Mouse (Mus musculus) induced T-regulatory cell, adult 2 months (primary cell): ENCODE measurements around the gene Ticam1.
A peak's percentile ranks its signal among the peaks of the same experiment; 100 is the strongest.
"Not testable (repeated sequence)": the region's sequence is repeated elsewhere in the genome, so short reads cannot be mapped to it uniquely, and the experiment has no call there.

Experiments used
- DNase-seq: peaks from one replicate; pipeline ENCODE4 v3.0.0-alpha.2; 2012; ENCODE audit warnings: low read depth

Gene Ticam1

DNA sequence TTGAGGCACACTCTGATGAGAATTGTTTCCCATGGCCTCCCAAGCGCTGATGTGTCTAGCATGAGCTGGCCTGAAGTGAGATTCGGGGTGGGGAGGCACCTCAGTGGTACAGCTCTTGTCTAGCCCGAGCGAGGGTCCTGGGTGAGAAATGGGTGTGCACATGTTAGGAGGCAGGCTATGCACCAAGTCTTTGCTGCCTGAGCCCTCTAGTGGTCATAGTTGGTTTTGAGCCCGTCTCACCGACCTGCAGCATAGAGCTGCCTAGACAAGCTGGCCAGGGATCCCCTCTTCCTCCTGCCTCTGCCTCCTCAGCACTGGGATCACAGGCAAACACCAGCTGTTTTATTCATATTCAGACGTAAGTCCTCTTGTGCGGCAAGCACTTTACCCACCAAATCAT, 12.6 kb downstream of the Ticam1 start:
- peak; percentile 89 for DNase-seq

DNA sequence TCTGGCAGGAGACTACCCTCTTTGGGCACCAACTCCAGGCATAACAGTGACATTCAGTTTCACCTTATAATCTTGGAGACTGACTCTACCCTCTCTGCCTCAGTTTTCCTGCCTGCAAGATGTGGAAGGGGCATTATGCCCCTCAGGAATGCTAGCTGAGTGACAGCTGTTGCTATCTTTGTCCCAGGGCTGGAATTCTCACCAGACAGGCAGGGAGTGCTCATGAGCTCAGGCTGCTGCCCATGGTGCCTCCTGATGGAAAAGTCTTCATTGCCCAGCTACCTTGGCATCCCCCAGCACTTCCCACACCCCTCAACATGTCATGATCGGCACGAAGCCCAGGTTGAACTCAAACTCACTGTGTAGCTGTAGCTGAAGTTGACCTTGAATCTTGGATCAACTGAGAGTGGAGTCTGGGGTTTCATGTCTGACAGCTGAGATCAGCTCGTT, 13.9 kb downstream of the Ticam1 start:
- no peak for DNase-seq

DNA sequence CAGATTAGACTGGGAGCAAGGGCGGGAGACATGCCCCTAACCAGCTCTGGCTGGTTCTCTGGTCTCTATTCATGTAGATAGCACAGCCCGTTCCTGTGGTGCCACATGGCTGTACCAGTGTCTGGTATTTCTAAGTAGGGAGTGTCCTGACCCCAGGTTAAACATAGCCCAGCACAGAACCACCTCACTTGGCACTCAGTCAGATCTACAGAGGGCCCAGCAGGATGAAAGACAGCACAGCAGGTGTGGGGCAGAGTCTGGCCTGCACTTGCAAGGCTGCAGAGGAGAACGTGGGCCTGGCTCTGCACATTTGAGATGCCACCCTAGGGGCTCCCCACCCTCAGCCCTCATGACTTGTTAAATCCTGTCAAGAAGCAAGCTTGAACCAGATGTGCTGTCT, 15.4 kb downstream of the Ticam1 start:
- no peak for DNase-seq

DNA sequence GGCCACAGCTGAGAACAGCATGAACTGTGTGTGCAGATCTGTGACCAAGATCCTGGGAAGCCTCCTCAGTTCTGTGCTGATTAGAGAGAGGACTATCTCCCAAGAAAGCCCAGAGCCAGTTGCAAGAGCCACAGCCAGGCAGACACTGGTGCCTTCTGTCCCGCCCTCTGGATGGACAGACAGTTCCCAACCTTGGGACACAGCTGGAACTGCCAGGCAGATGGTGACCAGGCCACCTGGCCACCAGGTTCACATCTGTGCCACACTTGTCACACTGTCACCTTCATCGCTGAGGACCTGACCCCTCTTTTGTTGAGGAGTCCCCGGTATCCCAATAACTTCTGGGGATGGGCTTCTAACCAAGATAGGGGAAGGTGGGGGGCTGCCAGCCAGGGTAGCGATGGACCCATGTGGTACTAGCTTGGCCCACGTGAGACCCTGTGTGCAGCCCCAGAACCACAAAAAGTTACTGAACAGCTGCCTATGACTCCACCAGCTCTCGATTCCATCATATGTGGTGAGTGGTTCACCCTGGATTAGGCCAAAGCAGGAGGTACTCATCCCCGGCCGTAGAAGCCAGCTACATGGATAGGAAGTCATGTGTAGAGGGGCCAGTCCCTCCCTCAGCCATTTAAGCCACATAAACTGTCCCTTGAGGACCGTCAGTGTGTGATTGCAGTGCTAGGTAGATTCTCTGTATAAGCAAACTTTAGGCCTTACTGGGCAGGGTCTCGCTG, 17.1 kb downstream of the Ticam1 start:
- no peak for DNase-seq

DNA sequence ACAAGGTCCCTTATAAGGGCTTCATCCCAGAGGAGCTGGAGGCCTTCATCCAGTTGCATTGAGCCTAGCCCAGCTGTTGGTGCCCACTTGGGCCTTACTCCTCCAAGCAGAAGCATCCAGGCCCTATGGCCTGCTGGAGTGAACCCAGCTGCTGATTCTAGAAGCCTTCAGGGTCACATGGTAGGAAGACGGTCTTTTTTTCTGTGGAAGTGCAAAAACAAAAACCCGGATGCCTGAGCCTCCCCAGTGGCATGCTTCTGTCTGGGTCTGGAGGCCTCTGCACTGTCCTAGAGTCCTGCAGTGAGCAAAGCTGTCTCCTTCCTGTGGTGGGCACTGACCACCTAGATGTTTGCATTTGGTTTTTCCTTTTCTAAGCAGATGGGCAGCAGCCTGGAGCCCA, 17.8 kb downstream of the Ticam1 start:
- not testable (repeated sequence) for DNase-seq

DNA sequence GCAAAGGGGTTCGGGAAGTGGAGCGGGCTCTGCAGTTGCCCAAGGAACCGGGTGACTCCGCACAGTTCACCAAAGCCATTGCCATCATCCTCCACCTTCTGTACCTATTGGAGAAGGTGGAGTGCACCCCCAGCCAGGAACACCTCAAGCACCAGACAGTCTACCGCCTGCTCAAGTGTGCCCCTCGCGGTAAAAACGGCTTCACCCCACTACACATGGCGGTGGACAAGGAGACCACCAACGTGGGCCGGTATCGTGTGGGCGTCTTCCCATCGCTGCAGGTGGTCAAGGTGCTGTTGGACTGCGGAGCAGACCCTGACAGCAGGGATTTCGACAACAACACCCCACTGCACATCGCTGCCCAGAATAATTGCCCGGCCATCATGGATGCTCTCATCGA, 18.3 kb downstream of the Ticam1 start:
- DNase-seq = not testable (repeated sequence)

DNA sequence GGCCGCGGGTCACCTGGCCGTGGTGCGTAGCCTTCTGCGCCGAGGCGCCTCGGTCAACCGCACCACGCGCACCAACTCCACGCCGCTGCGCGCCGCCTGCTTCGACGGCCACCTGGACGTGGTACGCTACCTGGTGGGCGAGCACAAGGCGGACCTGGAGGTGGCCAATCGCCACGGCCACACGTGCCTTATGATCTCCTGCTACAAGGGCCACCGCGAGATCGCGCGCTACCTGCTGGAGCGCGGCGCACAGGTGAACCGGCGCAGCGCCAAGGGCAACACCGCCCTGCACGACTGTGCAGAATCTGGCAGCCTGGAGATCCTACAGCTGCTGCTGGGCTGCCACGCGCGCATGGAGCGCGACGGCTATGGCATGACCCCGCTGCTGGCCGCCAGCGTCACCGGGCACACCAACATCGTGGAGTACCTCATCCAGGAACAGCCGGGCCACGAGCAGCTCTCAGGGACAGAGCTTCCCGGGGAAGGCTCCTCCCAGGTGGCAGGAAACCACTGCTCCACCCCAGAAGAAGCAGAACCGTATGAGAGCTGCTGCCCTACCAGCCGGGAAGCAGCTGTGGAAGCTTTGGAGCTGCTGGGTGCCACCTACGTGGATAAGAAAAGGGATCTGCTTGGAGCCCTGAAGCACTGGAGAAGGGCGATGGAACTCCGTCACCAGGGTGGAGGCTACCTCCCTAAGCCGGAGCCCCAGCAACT, 19.2 kb downstream of the Ticam1 start:
- peak; percentile 42 for DNase-seq

DNA sequence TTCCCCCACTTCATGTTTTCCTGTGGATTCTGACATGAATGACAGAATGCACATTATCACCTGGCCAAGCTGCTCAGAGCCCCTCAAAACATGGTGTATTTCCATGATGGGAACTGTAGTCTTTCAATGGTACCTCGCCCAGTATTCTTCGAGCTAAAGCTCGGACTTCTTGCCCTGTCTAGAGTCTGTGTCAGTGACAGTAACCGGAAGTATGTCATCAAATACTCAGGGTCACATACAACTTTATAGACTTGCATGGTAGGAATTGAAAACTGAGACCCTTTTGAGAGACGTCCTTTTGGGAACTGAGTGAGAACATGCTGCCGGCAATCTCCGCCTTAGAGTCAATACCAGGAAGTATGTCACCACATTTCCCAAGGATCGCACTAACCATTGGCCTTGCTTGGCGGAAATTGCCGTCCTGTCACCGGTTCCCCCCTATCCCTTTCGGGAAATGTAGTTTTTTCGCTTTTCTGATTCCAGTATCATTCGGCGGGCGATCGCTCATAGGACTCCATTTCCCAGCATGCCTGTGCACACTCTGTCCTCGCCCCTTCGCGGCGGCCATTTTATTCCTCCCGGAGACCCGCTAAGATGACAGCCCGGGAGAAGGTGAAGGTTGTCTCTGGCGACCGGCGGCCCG, 20.2 kb downstream of the Ticam1 start, which contains the start of gene Fem1a:
TSS of gene Fem1a (plus strand) at position 572 of the 643 bp plus-strand sequence.
- peak; percentile 98 for DNase-seq

DNA sequence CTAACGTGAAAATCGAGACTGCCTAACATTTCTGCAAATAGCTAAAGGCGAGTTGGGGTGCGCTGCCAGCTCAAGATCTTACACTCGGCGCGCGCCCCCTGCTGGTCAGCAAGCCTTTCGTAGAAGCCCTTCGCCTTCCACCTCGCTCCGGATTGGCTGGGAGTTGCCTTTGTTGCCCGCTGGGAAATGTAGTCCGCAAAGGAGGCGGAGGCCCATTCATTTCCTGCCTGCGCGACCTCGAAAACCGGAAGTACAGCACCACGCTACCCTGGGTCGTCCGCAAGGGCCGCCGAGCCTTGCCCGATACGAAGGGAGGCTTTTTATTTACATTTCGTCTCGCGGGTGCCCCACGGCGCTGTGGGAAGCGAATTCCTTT, 20.7 kb downstream of the Ticam1 start:
- DNase-seq = peak; percentile 99

DNA sequence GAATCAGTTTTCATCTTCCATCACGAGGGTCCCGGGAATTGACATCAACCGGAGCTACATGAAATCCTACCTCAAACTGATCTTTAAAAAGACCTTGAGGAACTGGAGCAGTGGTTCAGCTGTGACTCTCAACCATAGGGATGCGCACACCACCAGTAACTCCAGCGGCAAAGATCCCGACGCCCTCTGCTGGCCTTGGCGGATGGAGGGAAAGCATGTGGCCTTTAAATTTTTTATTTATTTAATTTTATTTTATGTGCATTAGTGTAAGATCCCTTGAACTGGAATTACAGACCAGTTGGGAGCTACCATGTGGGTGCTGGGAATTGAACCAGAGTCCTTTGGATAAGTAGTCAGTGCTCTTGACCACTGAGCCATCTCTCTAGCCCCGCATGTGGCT, 21.2 kb downstream of the Ticam1 start:
- no peak for DNase-seq

DNA sequence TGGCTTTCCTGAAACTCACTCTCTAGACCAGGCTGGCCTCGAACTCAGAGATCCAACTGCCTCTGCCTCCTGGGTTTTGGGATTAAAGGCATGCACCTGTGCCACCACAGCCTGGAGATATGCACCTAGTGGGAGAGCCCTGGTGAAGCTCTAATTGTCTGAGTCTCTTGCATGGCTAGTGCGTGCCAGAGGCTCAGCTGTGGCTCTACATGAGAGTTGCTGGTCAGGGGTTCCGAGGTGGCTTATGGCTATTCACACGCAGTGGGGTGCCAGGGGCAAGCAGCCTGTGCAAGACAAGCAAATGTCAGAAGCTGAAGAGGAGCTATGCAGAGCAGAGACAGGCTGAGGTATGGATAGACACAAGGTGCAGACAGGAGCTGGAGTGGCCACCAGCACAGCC, 21.9 kb downstream of the Ticam1 start:
- DNase-seq = no peak

DNA sequence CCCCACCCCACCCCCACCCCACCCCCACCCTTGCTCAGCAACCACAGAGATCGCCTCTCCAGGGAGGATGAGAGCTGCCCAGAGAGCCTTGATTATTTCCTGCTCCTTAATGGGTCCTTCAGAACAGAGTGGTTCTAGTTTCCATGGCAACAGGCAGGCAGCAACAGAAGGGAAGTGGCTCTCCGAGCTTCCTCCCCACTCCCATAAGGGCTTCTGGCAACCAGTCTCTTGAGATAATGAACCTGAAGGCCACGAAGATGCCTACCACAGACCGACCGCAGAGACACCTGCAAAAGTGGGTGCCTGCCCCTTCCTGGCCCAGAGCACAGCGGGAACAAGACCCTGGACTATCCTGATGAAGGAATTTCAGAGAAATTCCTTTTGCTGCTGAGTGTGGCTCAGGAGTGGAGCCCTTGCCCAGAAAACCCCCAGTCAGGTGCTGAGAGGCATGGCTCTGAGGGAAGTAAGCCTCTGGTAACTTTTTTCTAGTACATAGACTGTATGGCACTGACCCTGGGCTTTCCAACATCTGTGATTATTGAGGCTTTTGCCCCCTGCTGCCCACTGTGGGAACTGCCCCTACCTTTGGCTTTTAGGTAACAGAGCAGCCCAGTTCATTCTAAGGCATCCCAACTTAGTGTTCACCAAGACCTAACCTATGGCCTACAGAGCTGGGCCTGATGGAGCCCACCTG, 25.3 kb downstream of the Ticam1 start:
- DNase-seq = peak; percentile 88

DNA sequence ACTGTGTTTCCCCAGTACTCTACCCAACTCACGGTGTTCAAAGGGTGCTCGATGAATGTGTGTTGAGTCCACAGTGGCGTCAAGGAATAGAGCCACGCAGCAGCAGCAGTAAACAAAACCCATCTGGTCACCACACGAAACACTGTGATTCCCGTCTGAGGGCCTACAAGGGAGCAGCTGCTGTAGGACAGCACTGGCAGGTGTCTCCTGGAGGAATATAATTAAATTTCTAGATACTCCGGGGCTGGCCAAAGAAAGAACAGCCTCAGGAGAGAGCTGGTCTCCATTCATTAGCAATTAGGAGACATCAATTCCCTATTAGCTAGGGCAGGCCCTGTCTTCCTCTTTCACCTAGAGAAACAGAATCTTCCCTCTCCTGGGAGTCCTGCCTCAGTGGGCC, 31.0 kb downstream of the Ticam1 start:
- no peak for DNase-seq

DNA sequence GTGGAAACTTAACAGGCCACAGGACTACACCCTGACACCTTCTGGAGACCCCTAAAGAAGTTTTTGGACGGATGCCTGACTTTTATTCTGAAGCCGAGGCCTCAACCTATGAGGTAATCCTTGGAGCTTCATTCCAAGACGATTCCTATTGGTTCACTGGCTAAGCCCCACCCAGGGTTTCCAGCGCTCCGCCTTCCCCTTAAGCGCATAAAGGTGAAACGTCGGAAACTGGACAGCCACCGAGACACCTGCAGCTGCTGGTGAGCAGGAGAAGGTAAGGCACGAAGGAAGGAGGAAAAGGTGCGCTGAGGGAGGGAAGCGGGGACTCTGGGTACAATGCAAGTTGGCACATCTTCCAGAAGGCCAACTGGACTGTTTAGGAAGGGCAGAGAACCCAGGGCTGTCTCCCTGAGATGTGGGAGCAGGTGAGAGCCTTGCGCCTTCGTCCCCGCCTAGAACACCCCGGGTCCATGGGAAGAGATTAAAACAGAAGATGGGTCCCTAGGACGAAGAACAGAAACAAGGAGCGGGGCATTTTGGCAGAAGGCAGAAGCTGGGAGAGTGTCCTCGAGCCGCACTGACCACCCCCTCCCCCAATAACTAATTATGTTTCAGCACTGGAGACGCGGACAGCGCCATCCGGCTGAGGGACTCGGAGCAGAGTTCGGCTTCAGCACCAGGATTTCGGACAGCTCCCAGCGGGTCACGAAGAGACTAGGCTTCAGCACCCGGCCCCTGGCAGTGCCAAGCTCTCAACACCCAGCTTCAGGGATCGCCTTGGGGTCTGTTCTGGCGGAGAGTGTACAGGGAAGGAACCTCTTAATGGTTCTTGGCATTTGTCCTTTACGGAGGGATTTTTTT, 34.8 kb downstream of the Ticam1 start:
- DNase-seq = peak; percentile 90

DNA sequence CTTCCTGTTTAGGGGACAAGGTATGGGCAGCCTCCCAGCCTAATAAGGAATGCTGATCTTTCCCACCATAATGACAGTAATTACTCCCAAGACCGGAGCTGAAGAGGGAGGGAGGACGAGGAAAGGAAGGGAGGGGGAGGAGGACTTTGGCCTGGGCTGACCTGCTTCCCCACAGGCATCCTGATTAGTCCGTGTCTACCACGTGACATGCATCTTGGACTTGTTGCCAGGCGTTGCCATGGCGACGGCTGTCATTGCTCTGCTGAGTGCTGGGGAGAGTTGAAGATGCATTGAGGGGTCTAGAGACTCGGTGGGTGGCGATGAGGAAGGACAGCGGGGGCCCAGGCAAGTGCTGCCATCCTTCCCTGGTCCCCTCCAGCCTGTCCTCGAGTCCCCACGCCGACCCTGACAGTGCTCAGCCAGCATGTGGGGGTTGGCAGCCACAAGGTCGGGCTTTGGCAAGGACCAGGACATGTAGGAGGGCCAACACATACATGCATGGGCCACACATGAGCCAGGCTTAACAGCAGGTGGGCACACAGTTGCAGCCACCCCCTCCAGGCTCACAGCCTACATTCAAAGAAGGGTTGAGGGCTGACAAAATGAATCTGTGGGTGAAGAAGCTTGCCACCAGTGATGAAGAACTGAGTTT, 42.6 kb downstream of the Ticam1 start:
- DNase-seq = no peak

DNA sequence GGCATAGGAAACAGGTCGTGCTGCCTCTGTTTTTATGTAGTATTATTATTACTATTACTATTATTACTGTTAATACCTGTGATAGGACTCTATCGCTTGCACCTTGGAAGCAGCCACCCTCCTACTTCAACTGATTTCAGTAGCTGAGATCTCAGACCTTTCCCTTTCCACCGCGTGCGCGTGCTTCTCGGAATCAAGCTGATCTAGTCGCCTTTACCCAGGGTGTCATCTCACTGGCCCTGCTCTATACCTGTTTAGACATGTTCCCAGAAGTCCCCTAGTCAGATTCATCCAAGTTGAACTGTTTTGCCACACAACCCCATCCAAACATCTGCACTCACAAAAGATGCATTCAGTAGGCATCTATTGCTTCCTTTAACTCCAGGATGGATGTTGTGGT, 43.2 kb downstream of the Ticam1 start:
- no peak for DNase-seq

DNA sequence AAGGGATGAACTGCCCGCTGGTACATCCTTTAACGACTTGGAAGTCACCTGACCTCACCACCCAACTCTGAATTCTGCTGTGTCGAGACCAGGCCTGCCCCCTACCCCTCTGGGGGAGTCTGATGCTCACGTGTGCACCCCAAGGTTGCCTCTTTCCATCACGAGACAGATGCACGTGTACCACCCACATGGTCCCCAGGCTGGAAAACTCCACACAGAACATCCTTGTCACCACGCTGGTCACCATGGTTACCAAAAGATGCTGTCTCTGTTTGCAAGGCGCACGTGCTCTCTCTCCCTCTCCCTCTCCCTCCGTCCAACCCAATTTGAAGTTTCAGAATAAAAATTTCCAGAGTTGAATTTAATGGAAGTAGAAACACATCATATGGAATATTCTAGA, 46.6 kb downstream of the Ticam1 start:
- no peak for DNase-seq

DNA sequence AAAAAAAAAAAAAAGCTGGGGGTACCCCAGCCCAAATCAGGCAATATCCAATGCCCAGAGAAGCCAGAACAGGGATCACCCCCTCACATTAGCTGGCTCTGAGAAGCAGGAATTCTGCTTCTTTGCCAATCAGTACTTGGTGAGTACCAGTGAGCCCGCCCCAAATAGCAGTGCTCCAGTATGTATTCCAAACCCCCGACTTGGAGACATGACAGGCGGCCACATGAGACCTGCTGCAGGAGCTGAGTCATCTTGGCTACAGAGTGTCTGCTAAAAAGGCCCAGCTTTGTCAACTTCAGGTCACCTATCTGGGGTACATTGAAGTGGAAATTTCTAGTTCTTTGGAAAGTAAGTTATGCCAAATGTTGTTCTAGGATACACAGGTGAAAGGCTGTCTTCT, 50.0 kb downstream of the Ticam1 start:
- no peak for DNase-seq

DNA sequence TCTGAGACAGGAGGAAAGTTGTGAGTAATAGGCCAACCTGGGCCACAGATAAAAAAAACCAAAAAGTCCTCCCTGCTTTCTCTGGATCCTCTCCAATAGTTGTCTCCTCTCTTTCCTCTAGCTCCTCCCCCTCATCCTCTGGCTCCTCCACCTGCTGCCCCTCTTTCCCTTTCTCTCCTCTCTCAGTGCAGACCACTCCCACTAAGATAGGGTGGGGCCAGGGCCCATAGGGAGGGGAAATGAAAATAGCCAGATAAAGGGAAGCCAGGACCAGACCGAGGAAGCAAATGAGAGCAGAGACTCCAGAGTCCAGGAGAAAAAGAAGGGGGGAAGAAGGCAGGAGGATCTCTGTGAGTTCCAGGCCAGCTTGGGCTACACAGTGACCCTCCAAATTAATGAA, 51.7 kb downstream of the Ticam1 start:
- no peak for DNase-seq

DNA sequence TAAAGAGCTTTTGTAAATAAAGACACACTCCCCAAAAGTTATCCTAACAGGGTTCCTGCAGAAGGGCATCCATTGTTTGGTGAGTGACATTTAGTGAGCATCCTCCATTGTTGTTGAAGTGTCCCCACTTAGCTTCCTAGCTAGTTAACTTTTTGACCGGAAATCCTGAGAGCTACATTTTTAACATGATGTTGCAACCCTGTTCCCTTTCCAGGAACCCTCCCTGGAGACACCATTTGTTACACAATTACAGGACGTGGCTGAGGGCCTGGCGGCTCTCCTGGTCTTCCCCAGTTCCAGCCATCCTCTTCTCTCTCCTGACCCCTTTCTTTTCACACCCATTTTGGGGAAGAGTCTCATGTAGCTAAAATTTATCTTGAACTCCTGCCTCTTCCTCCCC, 56.8 kb downstream of the Ticam1 start:
- no peak for DNase-seq
